Mouse (Mus musculus) MEL (cell line): ENCODE data around the gene Dqx1. TPM values are rescaled to one million over a fixed set of nuclear protein-coding genes. Genes with fewer than 3 reads are reported as not detected.

ENCODE experiments used
- DNase-seq: peaks from one replicate; pipeline ENCODE4 v3.0.0; 2011; ENCODE audit warnings: low read depth, low spot score
- H3K27ac ChIP-seq: 2 replicates; pipeline ENCODE4 v1.5.1; 2012; ENCODE audit warnings: low read depth, mild to moderate bottlenecking, control low read depth, low read length, moderate library complexity; ENCODE audit not compliant: control insufficient read depth
- H3K27me3 ChIP-seq, 2 experiments: fragments of 150-350 bp in 1 of 2; sonication (generic) in 1 of 2; 2 replicates each; pipeline ENCODE4 v1.6.1; 2012; ENCODE audit warnings: low read length in 2 of 2, mild to moderate bottlenecking in 2 of 2, improper control_type of control experiment in 1 of 2, moderate library complexity in 1 of 2; ENCODE audit not compliant: insufficient read depth in 2 of 2, control insufficient read depth in 1 of 2
- H3K36me3 ChIP-seq, 2 experiments: 2 replicates each; pipeline ENCODE4 v1.6.1; 2012 to 2014; ENCODE audit warnings: low read length in 2 of 2, improper control_type of control experiment in 1 of 2, inconsistent platforms in 1 of 2, mild to moderate bottlenecking in 1 of 2; ENCODE audit not compliant: insufficient read depth in 2 of 2, control insufficient read depth in 1 of 2
- H3K4me1 ChIP-seq, 2 experiments: fragments of 150-350 bp in 1 of 2; sonication (generic) in 1 of 2; 2 replicates each; pipeline ENCODE4 v1.6.1; 2012; ENCODE audit warnings: low read length in 2 of 2, improper control_type of control experiment in 1 of 2, mild to moderate bottlenecking in 1 of 2; ENCODE audit not compliant: insufficient read depth in 2 of 2, control insufficient read depth in 1 of 2
- H3K4me3 ChIP-seq, 2 experiments: fragments of 150-350 bp in 1 of 2; sonication (generic) in 1 of 2; 2 replicates each; pipeline ENCODE4 v1.5.1; 2012; ENCODE audit warnings: low read depth in 2 of 2, low read length in 2 of 2, mild to moderate bottlenecking in 2 of 2, moderate library complexity in 2 of 2, control low read depth in 1 of 2, improper control_type of control experiment in 1 of 2; ENCODE audit not compliant: control insufficient read depth in 1 of 2, insufficient read depth in 1 of 2
- H3K79me2 ChIP-seq: 2 replicates; pipeline ENCODE4 v1.6.1; 2012; ENCODE audit warnings: mild to moderate bottlenecking, low read length, moderate library complexity; ENCODE audit not compliant: control insufficient read depth, poor library complexity, insufficient read depth
- H3K9ac ChIP-seq: 2 replicates; pipeline ENCODE4 v1.6.1; 2012; ENCODE audit warnings: low read depth, mild to moderate bottlenecking, control low read depth, low read length, moderate library complexity; ENCODE audit not compliant: control insufficient read depth, poor library complexity, severe bottlenecking
- H3K9me3 ChIP-seq: fragments of 150-350 bp; sonication (generic); replicated peaks from 2 replicates; pipeline ENCODE4 v1.6.1; 2012; ENCODE audit warnings: mild to moderate bottlenecking, low read length, improper control_type of control experiment, moderate library complexity; ENCODE audit not compliant: insufficient read depth
- BHLHE40 ChIP-seq: IDR thresholded peaks from 2 replicates; pipeline ENCODE4 v1.6.1; 2012; ENCODE audit warnings: low read depth, mild to moderate bottlenecking, inconsistent platforms, low read length, improper control_type of control experiment, borderline replicate concordance
- E2F4 ChIP-seq: IDR thresholded peaks from 2 replicates; pipeline ENCODE4 v1.6.1; 2011; ENCODE audit warnings: low read depth, low read length, improper control_type of control experiment, borderline replicate concordance
- EP300 ChIP-seq, 2 experiments: IDR thresholded peaks; 2 replicates each; pipeline ENCODE4 v1.6.1; 2011; ENCODE audit warnings: improper control_type of control experiment in 2 of 2, low read length in 2 of 2, low read depth in 1 of 2, mild to moderate bottlenecking in 1 of 2
- GABPA ChIP-seq: IDR thresholded peaks from 2 replicates; pipeline ENCODE4 v1.6.1; 2012; ENCODE audit warnings: low read depth, mild to moderate bottlenecking, inconsistent platforms, low read length, improper control_type of control experiment, moderate library complexity
- MAFK ChIP-seq: IDR thresholded peaks from 2 replicates; pipeline ENCODE4 v1.6.1; 2011; ENCODE audit warnings: low read depth, mild to moderate bottlenecking, low read length, improper control_type of control experiment, borderline replicate concordance
- MXI1 ChIP-seq: IDR thresholded peaks from 2 replicates; pipeline ENCODE4 v1.6.1; 2011; ENCODE audit warnings: mild to moderate bottlenecking, low read depth, low read length, improper control_type of control experiment
- MYB ChIP-seq: IDR thresholded peaks from 2 replicates; pipeline ENCODE4 v1.6.1; 2011; ENCODE audit warnings: mild to moderate bottlenecking, low read depth, low read length, improper control_type of control experiment
- NRF1 ChIP-seq: IDR thresholded peaks from 2 replicates; pipeline ENCODE4 v1.6.1; 2014; ENCODE audit warnings: low read depth, mild to moderate bottlenecking, inconsistent platforms, low read length, improper control_type of control experiment, moderate library complexity; ENCODE audit not compliant: poor library complexity, insufficient read depth, severe bottlenecking
- RAD21 ChIP-seq: IDR thresholded peaks from 2 replicates; pipeline ENCODE4 v1.6.1; 2011; ENCODE audit warnings: mild to moderate bottlenecking, low read depth, low read length, improper control_type of control experiment
- RCOR1 ChIP-seq: IDR thresholded peaks from 2 replicates; pipeline ENCODE4 v1.6.1; 2012; ENCODE audit warnings: low read depth, mild to moderate bottlenecking, inconsistent platforms, low read length, improper control_type of control experiment
- TCF12 ChIP-seq: IDR thresholded peaks from 2 replicates; pipeline ENCODE4 v1.6.1; 2014; ENCODE audit warnings: low read depth, mild to moderate bottlenecking, inconsistent platforms, low read length, improper control_type of control experiment, moderate library complexity
- UBTF ChIP-seq: IDR thresholded peaks from 2 replicates; pipeline ENCODE4 v1.6.1; 2012; ENCODE audit warnings: low read depth, mild to moderate bottlenecking, inconsistent platforms, low read length, improper control_type of control experiment, moderate library complexity, borderline replicate concordance; ENCODE audit not compliant: insufficient read depth
- USF2 ChIP-seq, 2 experiments: IDR thresholded peaks; 2 replicates each; pipeline ENCODE4 v1.6.1; 2011 to 2012; ENCODE audit warnings: improper control_type of control experiment in 2 of 2, low read length in 2 of 2, borderline replicate concordance in 1 of 2, inconsistent platforms in 1 of 2, low read depth in 1 of 2, mild to moderate bottlenecking in 1 of 2; ENCODE audit not compliant: insufficient read depth in 1 of 2
- ZNF384 ChIP-seq: IDR thresholded peaks from 2 replicates; pipeline ENCODE4 v1.6.1; 2012; ENCODE audit warnings: low read depth, mild to moderate bottlenecking, inconsistent platforms, low read length, improper control_type of control experiment
- polyA plus RNA-seq, 2 experiments: library from polyadenylated mRNA; stranded (reverse) in 1 of 2; unstranded in 1 of 2; fragments of >175 nt in 1 of 2; fragments of >200 nt in 1 of 2; gene quantifications; 2 replicates each; pipeline versions ENCODE4 v1.2.1 to v1.2.4; 2012; ENCODE audit warnings: low replicate concordance in 2 of 2, low read depth in 1 of 2; ENCODE audit not compliant: insufficient read length in 2 of 2, insufficient read depth in 1 of 2, missing spikeins in 1 of 2
- total RNA-seq: library from RNA; depleted of rRNA; stranded (reverse); fragments of 300-350 nt; gene quantifications from 2 replicates; pipeline ENCODE4 v1.2.3, GENCODE M21; 2012

Gene Dqx1
- total and polyA plus RNA-seq, 3 experiments, result 1.3 to 3.4 TPM; not detected in 1

GRCm38 (mm10) chr6:83087926-83088260 is 30.2 kb downstream of the Dqx1 start:
- Histone ChIP-seq H3K36me3 (no peaks in the 10 kb centered on the region), H3K9me3 (no peaks in the 10 kb centered on the region)
- TF ChIP-seq MAFK (no peak), E2F4 (no peak), ZNF384 (no peak), NRF1 (no peak), EP300 (IDR thresholded peaks at IDR 0.05; ENCODE audit: low read depth in 1 of 2, low read length in 2 of 2) (no peak)
- TF ChIP-seq, all 39 proteins: peak for 0
- H3K4me3 ChIP-seq, result no peak overlapping the region
- H3K4me1 ChIP-seq, result no peaks in the 10 kb centered on the region
- H3K79me2 ChIP-seq, result no peaks in the 10 kb centered on the region
- no peak overlapping the region for H3K9ac ChIP-seq
- peaks cover 2 to 4% of the 10 kb centered on the region in 2 experiments; a peak in 2 of 4 replicates for H3K27me3 ChIP-seq
- H3K27ac ChIP-seq, result no peak overlapping the region
- DNase-seq, result no peak

GRCm38 (mm10) chr6:83092416-83093127 is 34.9 kb downstream of the Dqx1 start:
- no peaks in the 10 kb centered on the region for H3K9me3 ChIP-seq
- TF ChIP-seq MYB, result no peak
- no peak for TF ChIP-seq NRF1
- TF ChIP-seq GABPA, result no peak
- TF ChIP-seq TCF12, result no peak
- no peak for TF ChIP-seq MAFK
- no peak for TF ChIP-seq ZNF384
- no peak for TF ChIP-seq USF2 (IDR thresholded peaks at IDR 0.05; ENCODE audit: borderline replicate concordance in 1 of 2, insufficient read depth in 1 of 2, low read depth in 1 of 2, low read length in 2 of 2)
- no peak for TF ChIP-seq RCOR1
- TF ChIP-seq UBTF, result no peak
- no peak for TF ChIP-seq RAD21
- no peak for TF ChIP-seq BHLHE40
- no peak for TF ChIP-seq MXI1
- no peak for DNase-seq
- H3K4me1 ChIP-seq, result no peaks in the 10 kb centered on the region
- no peak overlapping the region for H3K4me3 ChIP-seq
- H3K27ac ChIP-seq, result no peak overlapping the region
- H3K9ac ChIP-seq, result no peak overlapping the region
- no peaks in the 10 kb centered on the region for H3K79me2 ChIP-seq
- no peaks in the 10 kb centered on the region for H3K36me3 ChIP-seq
- H3K27me3 ChIP-seq, result peaks cover 2 to 5% of the 10 kb centered on the region in 2 experiments; a peak in 2 of 4 replicates
